Mouse (Mus musculus): ENCODE data around the gene Wdr41.
A peak's percentile ranks its signal among the peaks of the same experiment; 100 is the strongest.

Wdr41 gene

GRCm38 (mm10) chr13:94976219-94977186 is at the start of gene Wdr41:
Gene Wdr41 (plus strand): TSS chr13:94976344.
- DNase-seq, result peak; percentile 90

- no peak for DNase-seq
Measured at GRCm38 (mm10) chr13:94928086-94928485, 48.1 kb upstream of the Wdr41 start.

GRCm38 (mm10) chr13:94938418-94938817 is 37.7 kb upstream of the Wdr41 start:
- DNase-seq, result no peak

- no peak for DNase-seq
Measured at GRCm38 (mm10) chr13:94940104-94940503, 36.0 kb upstream of the Wdr41 start.

GRCm38 (mm10) chr13:94941230-94941629 is 34.9 kb upstream of the Wdr41 start:
- peak; percentile 56 for DNase-seq

GRCm38 (mm10) chr13:94955941-94956340 is 20.2 kb upstream of the Wdr41 start:
- DNase-seq, result no peak

- DNase-seq, result no peak
Measured at GRCm38 (mm10) chr13:94957965-94958364, 18.2 kb upstream of the Wdr41 start.

- DNase-seq, result no peak
Measured at GRCm38 (mm10) chr13:94969992-94970553, 6.1 kb upstream of the Wdr41 start.

- no peak for DNase-seq
Measured at GRCm38 (mm10) chr13:94975828-94976218, 321 bp upstream of the Wdr41 start.

- no peak for DNase-seq
Measured at GRCm38 (mm10) chr13:94979081-94979480, 2.9 kb downstream of the Wdr41 start.

GRCm38 (mm10) chr13:94990516-94990915 is 14.4 kb downstream of the Wdr41 start:
- no peak for DNase-seq

- no peak for DNase-seq
Measured at GRCm38 (mm10) chr13:95007281-95007680, 31.1 kb downstream of the Wdr41 start.

- DNase-seq, result no peak
Measured at GRCm38 (mm10) chr13:95009261-95009660, 33.1 kb downstream of the Wdr41 start.

GRCm38 (mm10) chr13:95011546-95012257 is 35.6 kb downstream of the Wdr41 start:
- DNase-seq, result no peak

GRCm38 (mm10) chr13:95017278-95017677 is 41.1 kb downstream of the Wdr41 start:
- DNase-seq, result no peak

- peak; percentile 50 for DNase-seq
Measured at GRCm38 (mm10) chr13:95017916-95018315, 41.8 kb downstream of the Wdr41 start.

- DNase-seq, result no peak
Measured at GRCm38 (mm10) chr13:95019345-95019744, 43.2 kb downstream of the Wdr41 start.

GRCm38 (mm10) chr13:95020216-95020615 is 44.1 kb downstream of the Wdr41 start:
- no peak for DNase-seq

GRCm38 (mm10) chr13:95030828-95031227 is 54.7 kb downstream of the Wdr41 start:
- DNase-seq, result no peak

- DNase-seq, result no peak
Measured at GRCm38 (mm10) chr13:95032127-95032831, 56.1 kb downstream of the Wdr41 start.

- DNase-seq, result no peak
Measured at GRCm38 (mm10) chr13:95032973-95033372, 56.8 kb downstream of the Wdr41 start.

- no peak for DNase-seq
Measured at GRCm38 (mm10) chr13:95034094-95034493, 58.0 kb downstream of the Wdr41 start.

- DNase-seq, result no peak
Measured at GRCm38 (mm10) chr13:95034715-95035114, 58.6 kb downstream of the Wdr41 start.
